Mouse (Mus musculus) gastrocnemius, postnatal 10 days (tissue): ENCODE data around the gene En1. TPM values are rescaled to one million over a fixed set of nuclear protein-coding genes. Genes with fewer than 3 reads are reported as not detected.

Source experiments
- DNase-seq: peaks from one replicate; pipeline ENCODE4 v3.0.0; 2021; ENCODE audit warnings: mixed read lengths
- total RNA-seq, 2 experiments: library from RNA; stranded (reverse); gene quantifications; 2 replicates each; pipeline ENCODE4 v1.2.3; 2021

The En1 gene
- total RNA-seq, 2 experiments from 2014 or later, result 7.3 to 9.2 TPM

DNA sequence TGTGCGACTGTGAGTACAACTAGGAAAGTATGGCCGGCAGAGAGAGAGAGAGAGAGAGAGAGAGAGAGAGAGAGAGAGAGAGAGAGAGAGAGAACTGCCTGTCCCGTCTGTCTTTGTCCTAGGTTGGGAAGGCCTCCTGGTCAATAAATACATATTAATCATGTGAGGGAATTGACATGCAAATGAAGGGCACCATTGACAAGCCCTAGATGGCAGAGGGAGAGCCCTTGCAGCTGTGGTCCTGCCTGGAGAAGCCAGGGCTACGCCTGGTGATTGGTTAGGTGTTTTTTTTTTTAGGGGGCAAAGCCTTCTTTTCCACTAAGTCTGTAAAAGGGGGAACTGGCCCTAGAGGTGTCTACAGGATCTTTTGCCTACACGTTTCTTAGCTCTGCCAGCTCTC is 19.2 kb downstream of the En1 start:
- DNase-seq, result no peak

GRCm38 (mm10) chr1:120626930-120627621 is 24.9 kb downstream of the En1 start:
- DNase-seq, result no peak

DNA sequence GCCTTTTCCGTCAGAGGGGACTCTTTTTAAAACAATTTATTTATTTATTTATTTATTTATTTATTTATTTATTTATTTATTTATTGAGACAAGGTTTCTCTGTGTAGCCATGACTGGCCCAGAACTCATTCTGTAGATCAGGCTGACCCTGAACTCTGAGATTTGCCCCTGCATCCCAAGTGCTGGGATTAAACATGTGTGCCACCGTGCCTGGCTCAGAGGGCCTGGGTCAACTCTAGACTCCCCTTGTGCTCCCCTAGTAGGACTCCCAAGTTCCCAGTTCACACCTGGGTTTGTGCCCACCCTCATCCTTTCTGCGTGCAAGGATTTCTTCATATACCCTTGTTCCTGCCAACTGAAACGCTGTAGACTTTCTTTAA is 25.4 kb downstream of the En1 start:
- no peak for DNase-seq

GRCm38 (mm10) chr1:120628821-120629220 is 26.6 kb downstream of the En1 start:
- DNase-seq, result no peak

DNA sequence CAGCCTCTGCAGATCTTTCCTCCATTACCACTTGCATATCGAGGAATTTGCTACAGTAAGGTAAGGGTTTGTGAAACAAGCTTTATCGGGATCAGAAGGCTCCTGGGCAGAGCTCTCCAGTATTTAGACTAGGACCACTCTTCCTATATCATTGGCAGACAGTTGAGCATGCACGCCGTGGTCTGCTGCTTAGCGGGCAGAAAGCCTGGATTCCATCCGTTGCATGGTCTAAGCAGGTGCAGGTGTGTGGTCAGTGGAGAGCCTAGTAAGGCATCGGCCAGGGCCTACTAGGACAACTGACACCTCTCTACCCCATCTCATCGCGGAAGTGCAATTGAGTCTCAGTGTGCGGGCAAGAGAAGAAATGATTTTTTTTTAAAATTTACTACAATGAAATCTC is 41.2 kb downstream of the En1 start:
- no peak for DNase-seq

DNA sequence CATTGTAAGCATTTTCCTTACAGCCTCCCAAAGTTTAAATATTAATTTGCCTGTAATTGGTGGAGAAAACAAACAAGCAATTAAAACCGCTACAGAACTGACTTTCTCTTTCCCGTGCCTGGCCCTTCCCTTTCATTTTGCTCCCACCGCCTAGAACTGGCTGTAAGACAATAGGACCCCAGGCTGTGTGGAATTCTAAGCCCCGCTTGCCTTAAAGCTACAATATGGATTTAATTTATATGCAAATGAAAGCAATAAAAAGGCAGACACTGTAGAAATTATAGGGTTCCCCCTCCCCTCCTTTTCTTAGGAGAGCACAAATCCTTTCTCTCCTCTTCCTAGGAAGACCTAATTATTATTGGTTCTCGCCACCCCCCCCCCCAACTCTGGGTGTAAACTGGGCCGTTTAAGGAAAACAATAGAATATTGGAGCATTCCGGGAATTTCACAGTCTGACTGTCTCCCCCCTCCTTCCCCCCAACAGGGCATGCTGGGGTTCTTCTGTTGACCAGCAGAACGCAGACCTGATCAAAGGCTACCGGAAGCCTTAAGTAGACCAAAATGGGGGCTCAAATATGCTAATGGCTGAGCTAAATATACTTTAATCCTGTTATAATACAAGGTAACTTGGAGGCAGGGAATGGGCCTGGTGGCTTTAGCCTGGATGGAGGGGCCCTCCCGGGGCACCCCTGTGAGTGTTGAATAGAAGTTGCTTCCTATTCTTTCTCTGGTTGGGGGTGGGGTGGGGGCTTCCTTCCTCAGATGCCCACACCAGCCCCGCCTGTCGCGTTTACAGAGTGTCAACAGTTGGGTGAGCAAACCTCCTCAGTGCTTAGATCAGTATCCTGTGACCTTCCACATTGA is 41.9 kb downstream of the En1 start:
- DNase-seq, result no peak

DNA sequence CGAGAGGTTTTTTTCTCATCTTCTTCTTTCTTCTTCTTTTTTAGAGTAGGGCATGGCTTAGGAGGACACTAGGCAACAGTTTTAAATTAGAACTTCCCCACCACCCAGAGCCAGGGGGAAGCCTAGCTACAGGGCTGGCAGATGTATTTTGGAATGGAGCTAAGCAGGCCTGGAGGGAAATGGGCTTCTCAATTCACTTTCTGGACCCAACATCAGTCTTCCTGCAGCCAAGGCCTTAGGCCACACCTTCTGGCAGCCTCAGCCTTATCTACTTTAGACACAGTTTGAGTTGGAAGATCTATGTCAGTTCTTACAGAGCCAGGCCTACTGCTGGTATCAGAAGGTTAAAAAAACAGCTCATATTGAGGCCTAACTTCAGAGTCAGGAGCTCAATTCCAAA is 42.5 kb downstream of the En1 start:
- DNase-seq, result peak; percentile 13

GRCm38 (mm10) chr1:120650068-120650467 is 47.9 kb downstream of the En1 start:
- DNase-seq, result no peak

DNA sequence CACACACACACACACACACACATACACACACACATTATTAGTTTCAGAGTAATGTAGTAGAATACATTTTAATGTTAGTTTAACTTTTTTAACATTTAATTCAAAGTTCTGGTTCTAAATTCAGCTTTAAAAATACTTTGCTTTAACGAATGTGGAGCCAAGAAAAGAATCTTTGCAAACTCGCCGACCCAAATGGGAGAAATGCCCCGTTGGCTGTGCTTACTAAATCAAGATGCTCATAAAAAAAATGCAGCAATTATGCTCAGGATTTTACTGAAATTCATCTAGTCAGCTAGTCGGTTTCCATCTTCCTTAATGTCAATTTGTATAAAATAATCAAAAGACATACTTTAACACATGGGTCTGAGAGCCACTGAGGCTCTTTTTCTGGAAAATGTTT is 49.8 kb downstream of the En1 start:
- no peak for DNase-seq

DNA sequence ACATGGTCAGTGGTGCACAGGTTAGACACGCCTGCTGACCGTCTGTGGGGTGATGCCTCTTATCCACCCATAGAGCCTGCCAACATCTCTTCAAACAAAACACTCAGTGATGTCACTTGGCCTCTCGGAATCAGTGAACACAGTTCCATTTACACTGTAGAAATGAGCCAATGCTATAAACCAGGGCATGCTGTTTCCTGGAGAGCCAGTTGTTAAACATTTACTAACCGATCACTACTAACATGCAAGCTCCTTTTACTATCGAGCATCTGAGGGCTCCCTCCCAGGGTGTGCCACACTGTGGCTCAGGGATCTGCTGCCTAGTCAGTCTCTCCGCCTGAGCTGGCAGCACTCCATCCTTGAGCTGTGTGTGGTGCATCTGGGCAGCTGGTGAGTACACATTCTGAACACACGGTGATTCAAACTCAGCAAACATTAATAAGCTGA is 52.8 kb downstream of the En1 start:
- peak; percentile 34 for DNase-seq

Other genes with a start within 250 kb of the En1 start
- under 1 TPM in 1 of 2 experiments, not detected in 1; 0.14 TPM for gene Marco, start 97.4 kb upstream of the En1 start, total RNA-seq